ENCODE assay signal across 1 mouse cellular context in the genomic region with DNA sequence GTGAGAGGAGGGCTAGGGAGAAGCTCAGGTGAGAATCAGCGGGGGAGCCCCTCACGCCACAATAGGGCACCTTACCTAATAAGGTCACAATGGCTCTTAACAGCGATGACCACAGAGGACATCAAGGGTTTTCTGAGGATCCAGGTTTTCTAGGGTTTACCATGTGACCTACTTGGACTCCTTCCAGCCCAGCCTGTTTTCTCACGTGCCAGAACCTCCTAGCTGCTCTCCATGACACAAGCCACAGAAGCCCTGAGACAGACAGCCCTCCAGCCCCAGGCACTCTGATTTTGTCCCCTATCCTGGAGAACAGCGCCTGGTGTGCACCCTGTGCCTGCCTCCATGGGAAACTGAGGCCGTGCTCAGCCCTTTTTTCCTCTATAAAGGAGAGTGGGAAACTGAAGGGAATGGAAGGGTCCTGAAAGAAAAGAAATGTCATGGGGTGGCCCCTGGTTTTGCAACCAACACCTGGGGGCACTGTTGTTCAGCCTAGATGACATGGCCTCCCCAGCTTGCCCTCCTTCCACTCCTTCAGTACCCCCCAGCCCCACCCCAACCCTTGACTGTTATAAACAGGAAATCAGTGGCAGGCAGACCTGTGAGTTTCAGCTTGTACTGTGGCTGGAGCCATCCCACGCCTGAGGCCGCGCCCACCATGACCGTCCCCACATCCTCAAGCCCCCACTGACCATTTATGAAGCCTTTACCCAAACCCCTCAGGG.
A peak's percentile ranks its signal among the peaks of the same experiment; 100 is the strongest.
TF ChIP-seq lines count a peak whose summit lies in the region.

No protein-coding gene starts in this region.

TF ChIP-seq in CH12.LX, 34 proteins besides CTCF, POLR2A, EP300 and RAD21 (continued from another document):
- TF ChIP-seq MXI1 (IDR thresholded peaks at IDR 0.05; ENCODE audit: low read depth, low read length), result peak; percentile 76
- 0 out of 2 replicates have a peak, but pooled peaks have one; percentile 13 for TF ChIP-seq ZNF384 (IDR thresholded peaks at IDR 0.05; ENCODE audit: low read depth, low read length)
- peak; percentile 69 for TF ChIP-seq ELF1 (IDR thresholded peaks at IDR 0.05; ENCODE audit: low read depth, low read length)
- no peak for TF ChIP-seq NRF1 (IDR thresholded peaks at IDR 0.05; ENCODE audit: low read depth, low read length)
- peak; percentile 41 for TF ChIP-seq USF1 (IDR thresholded peaks at IDR 0.05; ENCODE audit: low read depth, low read length)
- peak; percentile 94 for TF ChIP-seq BHLHE40 (IDR thresholded peaks at IDR 0.05; ENCODE audit: low read depth, low read length)
- 0 out of 2 replicates have a peak, but pooled peaks have one; percentile 14 for TF ChIP-seq MAFK (IDR thresholded peaks at IDR 0.05; ENCODE audit: insufficient replicate concordance, low read length)
- peak; percentile 97 for TF ChIP-seq MAZ (IDR thresholded peaks at IDR 0.05; ENCODE audit: low read depth, low read length)
- TF ChIP-seq E2F4 (IDR thresholded peaks at IDR 0.05; ENCODE audit: insufficient replicate concordance, low read depth, low read length), result no peak
- no peak for TF ChIP-seq POLR2AphosphoS2 (IDR thresholded peaks at IDR 0.05; ENCODE audit: low read depth, low read length)
- no peak for TF ChIP-seq TBP (conservative IDR thresholded peaks at IDR 0.05; ENCODE audit: low read depth, low read length)
- TF ChIP-seq SMC3 (IDR thresholded peaks at IDR 0.05; ENCODE audit: low read depth, low read length), result peak; percentile 81
- peak; percentile 74 for TF ChIP-seq ZMIZ1 (IDR thresholded peaks at IDR 0.05; ENCODE audit: low read depth, low read length)
- 0 out of 2 replicates have a peak, but pooled peaks have one; percentile 6 for TF ChIP-seq JUND (conservative IDR thresholded peaks at IDR 0.05; ENCODE audit: low read depth, low read length)
- no peak for TF ChIP-seq GABPA (IDR thresholded peaks at IDR 0.05; ENCODE audit: insufficient replicate concordance, low read depth, low read length)
- 0 out of 2 replicates have a peak, but pooled peaks have one; percentile 62 for TF ChIP-seq MYC (IDR thresholded peaks at IDR 0.05; ENCODE audit: low read depth, low read length)
- no peak; the same call in 1 of the 2 replicates for TF ChIP-seq CHD2 (IDR thresholded peaks at IDR 0.05; ENCODE audit: low read length)
- no peak; the same call in none of the 2 replicates for TF ChIP-seq MAX (IDR thresholded peaks at IDR 0.05; ENCODE audit: low read length)
- TF ChIP-seq TCF12 (IDR thresholded peaks at IDR 0.05; ENCODE audit: low read depth, low read length), result peak; percentile 72
- no peak for TF ChIP-seq JUN (IDR thresholded peaks at IDR 0.05; ENCODE audit: insufficient read depth, low read depth, low read length)
- peak; percentile 65; the same call in 1 of the 2 replicates for TF ChIP-seq NELFE (IDR thresholded peaks at IDR 0.05; ENCODE audit: low read depth, low read length)
TF ChIP-seq in CH12.LX: peak in this region for 23.
